Mouse (Mus musculus) yolk sac, embryonic 10.5 days (tissue): ENCODE measurements around the gene Abhd16a.
"Not testable (repeated sequence)": the region's sequence is repeated elsewhere in the genome, so short reads cannot be mapped to it uniquely, and the experiment has no call there.

Experiments
- DNase-seq: peaks from one replicate; pipeline ENCODE4 v3.0.0-alpha.2; 2017; ENCODE audit warnings: low spot score

Gene Abhd16a

GRCm38 (mm10) chr17:35121143-35121799 lies 32.2 kb downstream of the Abhd16a start, which contains the start of gene Gpank1:
Gene Gpank1 (plus strand): TSS chr17:35121455.
- peak; percentile 99 for DNase-seq

GRCm38 (mm10) chr17:35121871-35122303 lies 32.8 kb downstream of the Abhd16a start, which contains the start of gene Csnk2b:
Gene Csnk2b (minus strand): TSS chr17:35122053.
- no peak for DNase-seq

GRCm38 (mm10) chr17:35123287-35123686 lies 34.2 kb downstream of the Abhd16a start:
- DNase-seq: not testable (repeated sequence)

GRCm38 (mm10) chr17:35124261-35124896 lies 35.3 kb downstream of the Abhd16a start:
- not testable (repeated sequence) for DNase-seq

- DNase-seq: no peak
Observed at GRCm38 (mm10) chr17:35125081-35125480, 36.0 kb downstream of the Abhd16a start.

- peak; percentile 68 for DNase-seq
Observed at GRCm38 (mm10) chr17:35125578-35125977, 36.5 kb downstream of the Abhd16a start.

- peak; percentile 86 for DNase-seq
Observed at GRCm38 (mm10) chr17:35126206-35126611, 37.1 kb downstream of the Abhd16a start, which contains the start of gene D17H6S53E. Gene D17H6S53E (plus strand): TSS chr17:35126373.

- DNase-seq: peak; percentile 5
Observed at GRCm38 (mm10) chr17:35127017-35127416, 38.0 kb downstream of the Abhd16a start.

- DNase-seq: no peak
Observed at GRCm38 (mm10) chr17:35128996-35129395, 39.9 kb downstream of the Abhd16a start.

GRCm38 (mm10) chr17:35131038-35131437 lies 42.0 kb downstream of the Abhd16a start:
- peak; percentile 7 for DNase-seq

- DNase-seq: peak; percentile 89
Observed at GRCm38 (mm10) chr17:35131500-35132173, 42.6 kb downstream of the Abhd16a start, which contains the start of gene Apom. Gene Apom (minus strand): TSS chr17:35132050.

GRCm38 (mm10) chr17:35132174-35132560 lies 43.1 kb downstream of the Abhd16a start:
- no peak for DNase-seq

GRCm38 (mm10) chr17:35133517-35133916 lies 44.5 kb downstream of the Abhd16a start:
- DNase-seq: no peak

GRCm38 (mm10) chr17:35134801-35135590 lies 45.9 kb downstream of the Abhd16a start, which contains the start of gene Bag6:
Gene Bag6 (plus strand): TSS chr17:35135178.
- peak; percentile 96 for DNase-seq

GRCm38 (mm10) chr17:35135591-35136320 lies 46.7 kb downstream of the Abhd16a start:
- no peak for DNase-seq

- DNase-seq: no peak
Observed at GRCm38 (mm10) chr17:35139269-35139668, 50.2 kb downstream of the Abhd16a start.

GRCm38 (mm10) chr17:35140490-35140996 lies 51.5 kb downstream of the Abhd16a start:
- DNase-seq: no peak

- no peak for DNase-seq
Observed at GRCm38 (mm10) chr17:35141971-35142370, 52.9 kb downstream of the Abhd16a start.

GRCm38 (mm10) chr17:35146139-35146538 lies 57.1 kb downstream of the Abhd16a start:
- DNase-seq: no peak

- no peak for DNase-seq
Observed at GRCm38 (mm10) chr17:35147348-35147747, 58.3 kb downstream of the Abhd16a start.
